Mouse (Mus musculus) stomach, embryonic 14.5 days (tissue): ENCODE data around the gene Dazap1. TPM values are rescaled to one million over a fixed set of nuclear protein-coding genes. Genes with fewer than 3 reads are reported as not detected.

ENCODE experiments used
- ATAC-seq: fragments of 200-750 bp; cut with Nextera tagmentation; 2 replicates; pipeline ENCODE4 v1.8.0; 2017; ENCODE audit warnings: low read depth, moderate TSS enrichment; ENCODE audit not compliant: insufficient number of reproducible peaks, insufficient read depth, low FRiP score
- H3K27ac ChIP-seq: fragments of 300-500 bp; sonication (generic); 2 replicates; pipeline ENCODE4 v1.5.1; 2014; ENCODE audit warnings: mild to moderate bottlenecking, low read length, moderate library complexity, mixed read lengths
- H3K27me3 ChIP-seq: fragments of 300-500 bp; sonication (generic); 2 replicates; pipeline ENCODE4 v1.6.1; 2014; ENCODE audit warnings: low read length, control low read depth, mixed read lengths; ENCODE audit not compliant: control insufficient read depth, insufficient read depth
- H3K36me3 ChIP-seq: fragments of 300-500 bp; sonication (generic); 2 replicates; pipeline ENCODE4 v1.6.1; 2014; ENCODE audit warnings: mild to moderate bottlenecking, control low read depth, low read length, moderate library complexity, mixed read lengths; ENCODE audit not compliant: control insufficient read depth, insufficient read depth
- H3K4me1 ChIP-seq: fragments of 300-500 bp; sonication (generic); 2 replicates; pipeline ENCODE4 v1.6.1; 2014; ENCODE audit warnings: low read length, control low read depth, mixed read lengths; ENCODE audit not compliant: control insufficient read depth, insufficient read depth
- H3K4me2 ChIP-seq: fragments of 300-500 bp; sonication (generic); replicated peaks from 2 replicates; pipeline ENCODE4 v1.6.1; 2014; ENCODE audit warnings: low read depth, low read length, control low read depth
- H3K4me3 ChIP-seq: fragments of 300-500 bp; sonication (generic); 2 replicates; pipeline ENCODE4 v1.5.1; 2014; ENCODE audit warnings: low read depth, low read length, control low read depth
- H3K9ac ChIP-seq: fragments of 300-500 bp; sonication (generic); replicated peaks from 2 replicates; pipeline ENCODE4 v1.6.1; 2014; ENCODE audit warnings: low read depth, mild to moderate bottlenecking, control low read depth, low read length, moderate library complexity, mixed read lengths
- H3K9me3 ChIP-seq: fragments of 300-500 bp; sonication (generic); 2 replicates; pipeline ENCODE4 v1.6.1; 2016; ENCODE audit warnings: low read depth, low read length, control low read depth; ENCODE audit not compliant: control insufficient read depth
- WGBS: fragments of 180-500 bp; shearing (Covaris S2); extraction: QIAGEN DNeasy Blood & Tissue Kit; methylation state at CpG from one replicate; pipeline ENCODE4 v1.1.7; 2014; 5-methylcytosine and 5-hydroxymethylcytosine counted together
- polyA plus RNA-seq: library from polyadenylated mRNA; unstranded; fragments of >200 nt; fragmentation: Nextera tagmentation; extraction: Ambion mirVana; gene quantifications from 2 replicates; pipeline ENCODE4 v1.2.1, GENCODE M21; 2014

The Dazap1 gene
- polyA plus RNA-seq, 1 experiment from 2014 or later: 51.3 TPM

DNA sequence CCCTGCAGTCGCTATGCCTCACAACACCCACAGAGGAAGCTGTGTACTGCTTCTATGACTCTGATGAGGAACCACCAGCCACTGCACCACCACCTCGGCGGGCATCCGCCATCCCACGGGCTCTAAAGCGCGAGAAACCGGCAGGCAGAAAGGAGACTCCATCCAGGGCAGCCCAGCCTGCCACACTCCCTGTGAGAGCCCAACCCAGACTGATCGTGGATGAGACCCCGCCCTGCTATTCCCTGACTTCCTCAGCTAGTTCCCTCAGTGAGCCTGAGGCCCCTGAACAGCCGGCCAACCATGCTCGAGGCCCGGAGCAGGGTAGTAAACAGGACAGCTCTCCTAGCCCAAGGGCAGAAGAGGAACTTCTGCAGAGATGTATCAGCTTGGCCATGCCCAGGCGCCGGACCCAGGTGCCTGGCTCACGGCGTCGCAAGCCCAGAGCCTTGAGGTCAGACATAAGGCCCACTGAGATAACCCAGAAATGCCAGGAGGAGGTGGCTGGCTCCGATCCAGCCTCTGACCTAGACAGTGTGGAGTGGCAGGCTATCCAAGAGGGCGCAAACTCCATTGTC lies 52.4 kb downstream of the Dazap1 start:
- no peak for ATAC-seq
- Histone ChIP-seq H3K9me3 (no peaks in the 10 kb centered on the region), H3K27me3 (peaks cover 57% of the 10 kb centered on the region), H3K4me1 (peaks cover 12% of the 10 kb centered on the region), H3K36me3 (no peaks in the 10 kb centered on the region), H3K4me3 (no peak overlapping the region), H3K9ac (0 out of 2 replicates have a peak overlapping the region, but pooled peaks have one; percentile 4), H3K4me2 (0 out of 2 replicates have a peak overlapping the region, but pooled peaks have one; percentile 10), H3K27ac (no peak overlapping the region)
- WGBS: 41% methylated on average over 20 of the region's 20 CpGs

DNA sequence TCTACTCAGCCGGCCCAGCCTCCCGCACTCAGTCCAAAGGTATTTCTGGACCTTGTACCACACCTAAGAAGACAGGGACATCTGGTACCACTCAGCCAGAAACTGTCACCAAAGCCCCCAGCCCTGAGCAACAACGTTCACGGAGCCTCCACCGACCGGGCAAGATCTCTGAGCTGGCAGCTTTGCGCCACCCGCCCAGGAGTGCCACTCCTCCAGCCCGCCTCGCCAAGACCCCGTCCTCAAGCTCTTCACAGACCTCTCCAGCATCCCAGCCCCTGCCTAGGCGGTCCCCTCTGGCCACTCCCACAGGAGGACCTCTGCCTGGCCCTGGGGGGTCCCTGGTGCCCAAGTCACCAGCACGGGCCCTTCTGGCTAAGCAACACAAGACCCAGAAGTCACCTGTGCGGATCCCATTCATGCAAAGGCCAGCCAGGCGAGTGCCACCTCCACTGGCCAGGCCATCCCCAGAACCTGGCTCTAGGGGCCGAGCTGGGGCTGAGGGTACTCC lies 53.3 kb downstream of the Dazap1 start:
- Histone ChIP-seq H3K9me3 (no peaks in the 10 kb centered on the region), H3K9ac (no peak overlapping the region), H3K4me3 (no peak overlapping the region), H3K4me1 (peaks cover 17% of the 10 kb centered on the region), H3K27me3 (peaks cover 57% of the 10 kb centered on the region), H3K27ac (no peak overlapping the region), H3K36me3 (no peaks in the 10 kb centered on the region), H3K4me2 (no peak overlapping the region)
- WGBS: 52% methylated on average over 16 of the region's 16 CpGs
- no peak for ATAC-seq

GRCm38 (mm10) chr10:80315315-80315714 lies 54.0 kb downstream of the Dazap1 start:
- Histone ChIP-seq H3K4me2 (no peak overlapping the region; the same call in 1 of the 2 replicates), H3K27me3 (peaks cover 57% of the 10 kb centered on the region), H3K9me3 (no peaks in the 10 kb centered on the region), H3K9ac (no peak overlapping the region), H3K4me1 (peaks cover 19% of the 10 kb centered on the region), H3K36me3 (no peaks in the 10 kb centered on the region), H3K4me3 (no peak overlapping the region), H3K27ac (no peak overlapping the region)
- ATAC-seq: no peak
- 45% methylated on average over 27 of the region's 27 CpGs for WGBS

GRCm38 (mm10) chr10:80316359-80316781 lies 55.1 kb downstream of the Dazap1 start:
- H3K36me3 ChIP-seq: no peaks in the 10 kb centered on the region
- peaks cover 49% of the 10 kb centered on the region for H3K27me3 ChIP-seq
- H3K4me3 ChIP-seq: no peak overlapping the region
- no peak overlapping the region for H3K4me2 ChIP-seq
- H3K9ac ChIP-seq: no peak overlapping the region
- 36% methylated on average over 11 of the region's 11 CpGs for WGBS
- ATAC-seq: no peak
- no peak overlapping the region for H3K27ac ChIP-seq
- peaks cover 19% of the 10 kb centered on the region for H3K4me1 ChIP-seq
- no peaks in the 10 kb centered on the region for H3K9me3 ChIP-seq

DNA sequence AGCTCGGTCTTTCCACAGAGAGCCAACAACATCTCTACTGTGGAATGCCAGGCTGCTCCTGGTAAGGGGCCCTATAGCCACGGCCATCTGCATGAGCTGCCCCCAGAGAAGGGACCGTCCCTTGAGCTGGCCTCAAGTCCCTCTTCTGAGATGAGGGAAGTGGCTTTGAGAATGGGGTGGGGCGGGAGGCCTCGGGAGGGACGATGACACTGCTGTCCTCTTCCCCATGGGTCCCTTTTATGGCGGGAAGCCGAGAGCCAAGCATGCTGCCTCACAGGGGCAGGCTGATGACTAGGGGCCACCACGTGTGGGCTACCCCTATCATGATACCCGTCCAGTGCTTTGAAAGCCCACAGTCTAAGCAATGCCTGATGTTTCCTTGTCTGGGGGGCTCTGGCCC lies 55.7 kb downstream of the Dazap1 start:
- no peaks in the 10 kb centered on the region for H3K9me3 ChIP-seq
- no peaks in the 10 kb centered on the region for H3K36me3 ChIP-seq
- H3K27me3 ChIP-seq: peaks cover 46% of the 10 kb centered on the region
- H3K4me1 ChIP-seq: peaks cover 19% of the 10 kb centered on the region
- H3K4me3 ChIP-seq: no peak overlapping the region
- ATAC-seq: no peak
- WGBS: 64% methylated on average over 10 of the region's 10 CpGs
- no peak overlapping the region for H3K27ac ChIP-seq
- no peak overlapping the region for H3K9ac ChIP-seq
- H3K4me2 ChIP-seq: no peak overlapping the region

- Histone ChIP-seq H3K9ac (peak within 1 kb of the TSS; percentile 65), H3K27ac (peak within 1 kb of the TSS; percentile 68; the same call in 1 of the 2 replicates), H3K4me3 (peak within 1 kb of the TSS; percentile 93), H3K36me3 (no peaks in the 10 kb centered on the region), H3K4me1 (peaks cover 9% of the 10 kb centered on the region; the same call in 1 of the 2 replicates), H3K9me3 (no peaks in the 10 kb centered on the region), H3K27me3 (peaks cover 16% of the 10 kb centered on the region), H3K4me2 (peak within 1 kb of the TSS; percentile 77)
- peak; percentile 64 for ATAC-seq
- WGBS: under 1% methylated on average over 34 of the region's 34 CpGs
Observed at GRCm38 (mm10) chr10:80320340-80320760, 59.1 kb downstream of the Dazap1 start, which contains the start of gene 2310011J03Rik. 2310011J03Rik (minus strand) TSS chr10:80320537.

DNA sequence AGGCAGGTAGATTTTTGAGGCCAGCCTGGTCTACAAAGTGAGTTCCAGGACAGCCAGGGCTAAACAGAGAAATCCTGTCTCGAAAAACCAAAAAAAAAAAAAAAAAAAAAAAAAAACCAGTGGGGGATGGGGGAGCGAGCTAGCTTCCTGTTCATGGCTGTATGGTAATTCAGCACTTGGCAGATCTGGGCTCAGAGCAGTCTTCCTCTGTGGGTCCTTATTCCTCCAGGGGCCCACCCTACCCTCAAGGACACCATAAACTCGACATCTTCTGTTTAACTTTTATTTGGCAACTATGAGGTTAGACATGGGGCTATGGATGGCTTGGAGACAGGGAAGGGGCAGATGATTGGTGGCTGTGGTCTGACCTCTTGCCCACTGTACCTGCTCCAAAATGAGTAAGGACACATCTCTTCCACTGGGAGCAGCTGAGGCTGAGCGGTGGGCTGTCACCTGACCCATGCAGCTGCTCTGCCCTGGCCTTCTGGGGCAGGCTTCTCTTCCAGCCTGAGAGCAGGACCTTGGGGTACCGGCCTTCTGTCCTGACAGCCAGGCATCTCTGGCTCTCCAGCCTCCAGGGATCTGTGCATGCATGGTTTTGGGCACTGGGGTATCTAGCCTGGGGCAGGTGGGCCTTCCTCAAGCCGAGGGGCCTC lies 59.9 kb downstream of the Dazap1 start:
- Histone ChIP-seq H3K9ac (no peak overlapping the region), H3K4me3 (no peak overlapping the region), H3K27me3 (peaks cover 8% of the 10 kb centered on the region; the same call in 1 of the 2 replicates), H3K4me2 (no peak overlapping the region), H3K4me1 (peaks cover 9% of the 10 kb centered on the region; the same call in 1 of the 2 replicates), H3K27ac (no peak overlapping the region), H3K9me3 (no peaks in the 10 kb centered on the region), H3K36me3 (no peaks in the 10 kb centered on the region)
- ATAC-seq: no peak
- WGBS: 69% methylated on average over 6 of the region's 6 CpGs

GRCm38 (mm10) chr10:80321670-80322581 lies 60.6 kb downstream of the Dazap1 start:
- Histone ChIP-seq H3K4me3 (peak overlapping the region; percentile 43; the same call in 1 of the 2 replicates), H3K36me3 (no peaks in the 10 kb centered on the region), H3K9me3 (no peaks in the 10 kb centered on the region), H3K27ac (no peak overlapping the region), H3K4me2 (peak overlapping the region; percentile 97), H3K9ac (no peak overlapping the region; the same call in 1 of the 2 replicates), H3K4me1 (peaks cover 9% of the 10 kb centered on the region; the same call in 1 of the 2 replicates), H3K27me3 (0 out of 2 replicates have a peak, but pooled peaks cover 4% of the 10 kb centered on the region)
- 85% methylated on average over 21 of the region's 21 CpGs for WGBS
- ATAC-seq: no peak
